Mouse (Mus musculus): ENCODE measurements around the gene Orai1. TPM values are rescaled to one million over a fixed set of nuclear protein-coding genes. Genes with fewer than 3 reads are reported as not detected.
"Not testable (repeated sequence)": the region's sequence is repeated elsewhere in the genome, so short reads cannot be mapped to it uniquely, and the experiment has no call there.

Gene Orai1
- total RNA-seq (2021) = 10 to 100 TPM; 11.7 TPM

GRCm38 (mm10) chr5:123014753-123015701 is at the start of gene Orai1:
Gene Orai1 (plus strand): TSS chr5:123015074.
- peak; percentile 95 to 96 for DNase-seq

DNA sequence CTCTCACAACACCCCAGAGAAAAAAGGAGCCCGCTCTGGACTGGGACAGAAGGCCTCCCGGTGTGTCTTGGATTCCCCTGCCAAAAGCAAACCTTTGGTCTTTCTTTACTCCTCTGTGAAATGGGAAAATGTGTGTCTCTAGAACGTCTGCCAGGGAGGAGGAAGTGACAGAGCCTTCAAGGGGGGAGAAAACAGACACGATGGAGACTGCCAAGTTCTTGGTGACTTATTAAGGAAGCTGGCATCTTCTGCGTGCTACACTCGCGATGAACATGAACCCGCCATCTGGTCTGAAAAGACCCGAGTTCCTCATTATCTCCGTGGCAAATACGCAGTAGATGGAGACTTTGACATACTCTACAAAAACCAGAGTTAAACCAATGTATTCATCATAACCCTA is 49.4 kb upstream of the Orai1 start:
- no peak for DNase-seq

DNA sequence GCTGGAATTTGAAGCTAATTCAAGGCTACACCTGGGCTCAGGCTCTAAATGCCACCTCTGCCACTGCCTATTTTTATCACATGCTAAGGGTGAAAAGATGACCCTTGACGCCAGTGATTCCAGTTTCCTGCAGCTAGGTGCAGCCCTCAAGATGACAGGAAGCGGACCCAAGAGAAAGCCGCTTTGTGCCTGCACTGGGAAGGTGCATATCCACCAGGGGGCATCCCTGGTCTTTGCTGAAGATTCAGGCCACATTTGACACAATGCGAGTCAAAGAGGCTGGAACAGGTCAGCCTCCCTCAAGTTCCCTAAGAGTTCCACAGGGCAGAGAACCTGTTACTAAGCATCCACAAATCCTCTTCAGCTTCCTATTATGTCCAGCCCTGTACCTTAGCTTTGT is 46.6 kb upstream of the Orai1 start:
- DNase-seq = peak; percentile 66 to 74

- no peak for DNase-seq
These were observed 44.8 kb upstream of the Orai1 start for GRCm38 (mm10) chr5:122970056-122970455.

GRCm38 (mm10) chr5:122971438-122971837 is 43.4 kb upstream of the Orai1 start:
- DNase-seq = no peak

GRCm38 (mm10) chr5:122972116-122972515 is 42.8 kb upstream of the Orai1 start:
- DNase-seq = peak in 1 of 2 experiments; percentile 45

DNA sequence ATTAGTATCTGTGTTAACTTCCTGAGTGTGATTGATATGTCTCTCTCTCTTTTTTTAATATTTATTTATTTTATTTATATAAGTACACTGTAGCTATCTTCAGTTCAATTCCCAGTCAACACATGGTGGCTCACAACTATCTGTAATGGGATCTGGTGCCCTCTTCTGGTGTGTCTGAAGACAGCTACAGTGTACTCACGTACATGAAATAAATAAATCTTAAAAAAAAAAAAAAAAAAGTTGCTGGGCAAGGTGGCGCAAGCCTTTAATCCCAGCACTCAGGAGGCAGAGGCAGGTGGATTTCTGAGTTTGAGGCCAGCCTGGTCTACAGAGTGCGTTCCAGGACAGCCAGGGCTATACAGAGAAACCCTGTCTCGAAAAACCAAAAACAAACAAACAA is 40.2 kb upstream of the Orai1 start:
- DNase-seq = not testable (repeated sequence)

DNA sequence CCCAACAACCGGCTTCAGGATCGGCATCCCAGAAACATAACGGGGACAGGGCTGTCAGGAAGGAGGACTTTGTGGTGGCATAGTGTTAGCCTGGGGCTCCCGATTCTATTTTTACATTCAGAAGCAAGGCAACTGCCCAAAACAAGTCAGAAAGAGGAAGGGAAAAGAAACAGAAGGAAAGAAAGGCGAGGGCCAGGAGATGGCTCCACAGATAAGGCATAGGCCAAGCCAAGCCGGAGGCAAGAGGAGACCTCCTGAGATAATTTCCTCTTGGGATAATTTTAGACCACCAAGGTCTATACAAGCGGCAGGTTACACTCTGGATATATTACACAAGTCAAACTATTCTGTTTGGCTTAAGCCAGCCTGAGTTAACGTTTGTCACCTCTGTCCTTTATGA is 35.9 kb upstream of the Orai1 start:
- DNase-seq = no peak

GRCm38 (mm10) chr5:122984483-122984882 is 30.4 kb upstream of the Orai1 start:
- no peak for DNase-seq

GRCm38 (mm10) chr5:122985276-122985675 is 29.6 kb upstream of the Orai1 start:
- no peak for DNase-seq

GRCm38 (mm10) chr5:122986091-122986493 is 28.8 kb upstream of the Orai1 start:
- no peak for DNase-seq

DNA sequence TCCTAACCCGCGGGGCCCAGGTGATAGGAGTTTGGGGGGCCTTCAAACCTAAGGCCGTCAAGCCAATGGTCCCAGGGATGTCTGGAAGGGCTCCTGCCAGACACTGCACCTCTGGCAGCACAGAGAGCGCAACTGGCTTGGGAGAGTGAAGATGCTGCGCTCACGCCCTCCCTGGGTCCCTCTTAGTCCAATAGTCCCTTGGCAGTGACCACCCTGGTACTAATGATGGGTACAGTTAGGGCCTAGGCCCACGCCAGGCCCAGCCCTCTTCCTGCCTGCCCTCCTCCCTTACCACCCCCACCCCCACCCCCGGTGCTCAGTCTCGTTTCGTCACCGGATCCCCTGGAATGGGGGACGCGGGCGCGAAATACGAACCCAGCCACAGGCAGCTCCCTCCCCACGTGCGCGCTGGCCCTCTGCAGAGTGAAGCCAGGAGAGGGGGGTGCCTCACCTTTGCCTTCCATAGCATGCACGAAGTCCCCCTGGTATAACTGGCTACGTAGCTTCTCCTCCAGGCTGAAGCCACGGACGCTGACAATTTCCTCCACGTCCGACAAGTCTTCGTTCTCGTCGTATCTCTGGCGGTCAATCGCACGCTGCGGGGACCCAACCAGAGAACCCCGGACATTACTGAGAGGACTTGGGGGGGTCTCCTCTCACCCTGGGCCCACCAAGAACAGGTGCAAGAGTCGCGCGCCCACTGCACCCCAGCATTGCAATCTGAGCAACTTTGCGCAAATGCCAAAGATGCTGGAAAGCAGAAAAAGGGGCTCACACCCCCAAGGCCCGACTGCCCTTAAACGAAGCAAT is 27.5 kb upstream of the Orai1 start:
- peak in 1 of 2 experiments; percentile 45 for DNase-seq

DNA sequence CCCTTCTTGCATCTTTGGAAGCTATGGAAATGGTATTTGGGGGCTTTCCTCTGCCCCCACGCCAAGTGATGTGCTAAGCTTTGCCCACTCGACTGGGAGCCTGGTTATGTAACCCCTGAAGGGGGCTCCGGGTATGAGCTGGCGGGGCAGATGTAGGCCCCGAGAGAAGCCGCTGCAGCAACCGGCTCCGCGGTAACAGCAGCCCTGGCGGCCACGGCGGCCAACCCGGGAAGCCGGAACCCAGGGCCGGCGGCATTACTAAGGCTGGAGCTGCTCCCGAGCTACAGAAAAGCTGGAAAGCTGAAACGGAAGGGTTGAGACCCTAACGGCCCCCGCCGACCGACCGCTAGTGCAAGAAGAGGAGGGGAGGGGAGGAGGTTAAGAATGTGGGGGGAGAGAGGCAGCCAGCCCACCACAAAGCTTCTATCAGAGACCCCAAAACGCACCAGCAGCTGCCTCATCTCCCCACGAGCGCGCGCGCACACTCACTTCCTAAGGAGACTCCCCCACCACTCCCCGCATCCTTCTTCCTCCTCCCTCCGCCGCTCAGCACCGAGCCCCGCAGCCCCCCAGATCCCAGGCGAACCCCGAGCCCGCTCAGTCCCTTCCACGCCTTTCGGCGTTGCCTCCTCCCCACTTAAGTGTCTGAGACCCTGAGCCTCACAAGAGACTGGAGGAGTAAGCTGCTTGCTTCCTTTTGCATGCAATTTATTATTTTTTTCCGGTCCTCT is 26.7 kb upstream of the Orai1 start:
- peak; percentile 54 to 61 for DNase-seq

DNA sequence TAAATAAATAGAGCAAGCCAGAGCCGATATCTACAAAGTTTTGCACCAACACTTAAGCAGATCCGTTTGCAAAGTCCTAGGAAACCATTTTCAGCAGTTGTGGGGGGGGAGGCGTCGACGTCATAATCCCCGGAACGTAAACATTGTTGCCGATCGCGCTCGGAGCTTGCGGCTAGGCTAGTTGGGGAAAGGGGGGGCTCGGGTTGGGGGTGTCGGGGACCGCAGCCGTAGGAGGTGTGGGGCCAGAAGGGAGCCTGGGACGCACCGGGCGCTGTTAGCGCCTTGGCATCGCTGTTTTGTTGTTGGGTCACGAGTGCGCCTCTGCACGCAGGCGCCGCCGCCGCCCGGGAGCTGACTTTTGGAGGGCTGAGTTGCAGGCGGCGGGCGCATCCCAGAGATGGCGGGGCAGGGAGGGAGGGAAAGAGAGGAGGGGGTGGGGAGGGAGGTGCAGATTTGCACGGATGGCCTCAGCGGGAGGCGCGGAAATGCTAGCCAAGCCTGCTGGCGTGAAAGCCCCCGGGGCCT is 25.8 kb upstream of the Orai1 start:
- peak; percentile 72 to 75 for DNase-seq

DNA sequence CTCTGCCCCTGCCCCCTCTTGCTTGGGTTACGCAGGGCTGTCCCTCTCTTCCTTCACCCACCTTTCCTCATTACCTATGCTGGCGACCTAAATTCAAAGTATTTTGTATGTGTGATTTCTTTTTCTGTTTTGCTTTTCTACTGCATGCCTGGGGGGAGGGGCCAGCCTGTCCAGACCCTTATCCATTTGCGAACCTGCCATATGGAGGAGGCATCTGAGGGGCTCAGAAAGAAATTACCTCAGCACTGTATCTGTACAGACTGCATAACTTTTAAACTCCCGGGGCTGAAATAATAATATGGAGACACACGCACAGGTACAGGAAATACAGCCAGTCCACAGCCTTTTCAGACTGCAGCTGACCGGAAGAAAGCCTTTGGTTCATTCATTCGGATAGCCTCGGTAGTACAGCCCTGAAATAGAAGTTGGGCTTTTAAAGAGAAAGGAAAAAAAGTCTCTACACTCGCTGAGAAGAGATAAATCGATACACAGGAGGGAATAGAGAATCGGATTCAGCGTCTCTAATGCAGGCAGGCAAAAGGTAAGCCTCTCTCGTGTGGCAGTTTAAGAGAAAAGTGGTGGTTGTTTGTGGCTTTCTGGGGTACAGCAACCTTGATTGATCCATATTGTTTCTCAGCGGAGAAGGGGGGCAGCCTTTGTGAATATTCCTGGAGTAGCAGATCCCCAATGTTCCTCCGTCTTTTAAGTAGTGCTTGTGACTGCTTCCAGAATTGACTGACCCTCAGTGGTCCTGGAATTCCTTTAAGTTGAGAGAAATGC is 25.1 kb upstream of the Orai1 start, which contains the start of gene Kdm2b:
Kdm2b (minus strand) TSS at position 273 of the 780 bp plus-strand sequence.
- DNase-seq = no peak

- no peak for DNase-seq
These were observed 24.3 kb upstream of the Orai1 start for GRCm38 (mm10) chr5:122990411-122991160.

DNA sequence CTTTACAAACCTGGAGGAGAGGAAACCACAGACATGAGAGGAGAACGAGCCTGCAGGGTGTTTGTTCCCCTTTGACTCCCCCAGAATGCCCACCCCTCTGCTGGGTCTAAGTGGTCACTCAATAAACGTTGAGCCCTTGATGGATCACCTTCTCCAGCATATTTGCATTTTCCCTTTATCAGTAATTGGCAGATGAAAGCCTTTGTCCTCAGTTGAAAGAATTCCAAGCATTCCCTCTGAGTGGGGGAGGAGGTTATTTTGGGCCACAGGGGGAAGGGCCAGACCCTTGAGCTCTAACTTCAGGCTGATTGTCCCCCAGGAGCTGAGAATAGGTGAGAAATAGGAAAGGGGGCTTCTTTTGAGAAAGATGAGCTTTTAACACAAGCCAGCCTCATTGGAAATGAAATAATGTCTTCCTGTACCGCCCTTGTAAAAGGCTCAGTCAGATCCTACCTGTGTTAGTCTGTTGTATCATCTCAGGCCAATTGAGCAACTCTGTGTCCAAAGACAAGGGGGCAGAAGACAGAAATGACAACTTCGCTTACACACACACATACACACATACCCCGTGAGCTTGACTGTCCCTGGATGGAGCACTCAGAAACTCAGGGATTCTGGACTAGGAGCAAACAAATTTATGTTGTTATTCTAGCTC is 23.4 kb upstream of the Orai1 start:
- DNase-seq = no peak

DNA sequence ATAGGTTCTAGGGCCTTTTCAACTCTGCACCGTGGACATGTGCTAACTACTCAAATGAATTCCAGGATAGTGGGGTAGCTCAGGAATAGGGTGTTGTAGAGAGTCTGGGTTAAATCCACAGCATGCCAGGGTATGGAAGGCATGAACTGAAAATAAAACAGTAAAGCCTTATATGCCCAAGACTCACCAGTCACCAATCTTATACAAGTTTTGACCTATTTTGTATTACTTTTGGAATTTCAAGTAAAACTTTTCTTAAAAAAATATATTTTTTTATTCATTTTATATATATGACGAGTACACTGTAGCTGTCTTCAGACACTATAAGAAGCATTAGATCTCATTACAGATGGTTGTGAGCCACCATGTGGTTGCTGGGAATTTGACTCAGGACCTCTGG is 21.1 kb upstream of the Orai1 start:
- DNase-seq = no peak

DNA sequence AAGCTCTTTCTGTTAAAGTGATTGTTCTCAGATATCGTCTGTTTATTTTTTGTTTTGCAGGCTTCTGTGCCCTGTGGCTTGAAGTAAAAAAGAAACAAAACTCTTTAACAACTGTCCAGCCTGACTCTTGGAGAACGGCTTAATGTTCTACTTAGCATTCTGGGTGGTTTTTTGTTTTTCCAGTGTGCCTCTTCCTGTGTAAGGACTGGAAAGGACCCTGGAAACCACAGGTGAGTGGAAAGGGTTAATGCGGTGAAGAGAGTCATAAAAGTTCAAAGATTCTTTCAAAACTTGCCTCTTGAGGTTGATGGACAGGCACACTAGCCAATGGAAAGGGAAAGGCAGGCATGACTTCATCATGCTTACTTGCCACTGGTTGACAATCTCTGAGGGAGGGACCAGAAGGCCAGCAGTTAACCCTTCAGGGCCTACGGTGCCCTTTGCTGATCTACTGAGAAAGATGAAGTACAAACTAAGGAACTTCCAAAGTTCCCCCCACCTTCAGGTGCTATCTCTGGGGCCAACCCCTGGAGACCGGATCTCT is 20.5 kb upstream of the Orai1 start:
- peak; percentile 67 to 71 for DNase-seq

DNA sequence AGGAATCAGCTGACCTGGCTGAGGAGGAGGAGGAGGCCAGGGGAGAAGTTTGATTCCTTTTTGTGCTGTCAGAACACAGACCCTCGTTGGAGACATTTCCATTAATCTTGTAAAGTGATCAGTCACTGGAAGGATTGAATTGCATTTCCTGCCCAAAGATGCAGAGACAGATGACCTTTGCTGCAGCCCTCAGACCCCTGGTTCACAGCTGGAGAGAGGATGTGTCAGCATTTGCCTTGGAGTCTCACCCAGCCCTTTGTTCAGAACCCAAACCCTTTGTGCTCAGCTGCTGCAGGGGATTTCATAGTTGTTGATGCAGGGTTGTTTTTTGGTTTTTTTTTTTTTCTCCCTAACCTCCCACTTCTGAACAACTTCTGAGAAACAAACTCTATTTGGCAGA is 20.0 kb upstream of the Orai1 start:
- DNase-seq = no peak
